Comparison of ENCODE assay signal across 24 mouse cellular contexts in genomic region chr4:25796149-25796548, GRCm38 (mm10). TPM values are rescaled to one million over a fixed set of nuclear protein-coding genes. Genes with fewer than 3 reads are reported as not detected.
DNase-seq lines count a peak whose midpoint lies in the region; ATAC-seq and TF ChIP-seq lines count a peak whose summit lies in the region.
"Had no signal": no experiment of that assay in that cellular context is flagged by ENCODE, and none has a peak within 500 bp of the region (broad histone marks: within the 10 kb centered on the region; RNA-seq: fewer than 3 reads in every experiment).

No protein-coding gene starts in this region.

- H3K36me3 ChIP-seq in forebrain, embryonic 14.5 days (ENCODE audit: control insufficient read depth, insufficient read depth, low read length): no peaks in the 10 kb centered on the region
- H3K36me3 ChIP-seq in forebrain, embryonic 12.5 days (replicated peaks): no peaks in the 10 kb centered on the region
- H3K36me3 ChIP-seq in ES-E14 (ENCODE audit: control insufficient read depth, insufficient read depth, low read length, poor library complexity, severe bottlenecking) (no peaks in the 10 kb centered on the region), myocyte (ENCODE audit: control insufficient read depth, insufficient read depth) (no peaks in the 10 kb centered on the region)
- H3K36me3 ChIP-seq: embryonic facial prominence, embryonic 13.5 days; stomach, embryonic 15.5 days had no signal

- in situ Hi-C loops in ES-E14 (cut with MboI; ENCODE audit: low sequenced_read_pairs in 2 of 2, unreplicated experiment in 2 of 2): no loop called here

- TF ChIP-seq POLR2A in myocyte (IDR thresholded peaks at IDR 0.05; ENCODE audit: insufficient read length, low read depth): no peak

- ATAC-seq in forebrain, embryonic 14.5 days: no peak
- ATAC-seq in forebrain, embryonic 12.5 days (ENCODE audit: low FRiP score): no peak
- ATAC-seq: activated CD4-positive, CD25-positive, alpha-beta regulatory T cell, adult 4 months; CD4-positive, CD25-positive, alpha-beta regulatory T cell, adult 4 months had no signal

- no peak overlapping the region for H3ac ChIP-seq in myocyte (ENCODE audit: control insufficient read depth, insufficient read length)

- H3K79me2 ChIP-seq in myocyte (ENCODE audit: control insufficient read depth, insufficient read depth): no peaks in the 10 kb centered on the region

- H3K27ac ChIP-seq in forebrain, embryonic 14.5 days (ENCODE audit: low read depth, low read length): no peak overlapping the region
- H3K27ac ChIP-seq in forebrain, embryonic 12.5 days: no peak overlapping the region
- H3K27ac ChIP-seq in left cerebral cortex, adult 2 months: no peak overlapping the region
- peak overlapping the region; percentile 71; the same call in 1 of the 2 replicates for H3K27ac ChIP-seq in ES-E14 (ENCODE audit: insufficient read depth, low read depth, low read length, poor library complexity, severe bottlenecking)
- H3K27ac ChIP-seq: embryonic facial prominence, embryonic 13.5 days; liver, embryonic 14.5 days; stomach, embryonic 15.5 days had no signal

- TF ChIP-seq CTCF in left cerebral cortex, adult 2 months (IDR thresholded peaks at IDR 0.05): no peak

- peak overlapping the region; percentile 17; the same call in 1 of the 2 replicates for H3K4me2 ChIP-seq in forebrain, embryonic 14.5 days (ENCODE audit: low read length)
- no peak overlapping the region for H3K4me2 ChIP-seq in forebrain, embryonic 12.5 days
- H3K4me2 ChIP-seq in myocyte (ENCODE audit: low read depth): peak overlapping the region; percentile 24
- H3K4me2 ChIP-seq: embryonic facial prominence, embryonic 13.5 days; stomach, embryonic 15.5 days had no signal

- H3K9me3 ChIP-seq in forebrain, embryonic 14.5 days (replicated peaks; ENCODE audit: control insufficient read depth, low read length): no peaks in the 10 kb centered on the region
- no peaks in the 10 kb centered on the region for H3K9me3 ChIP-seq in forebrain, embryonic 12.5 days
- no peaks in the 10 kb centered on the region for H3K9me3 ChIP-seq in ES-E14 (ENCODE audit: control insufficient read depth, insufficient read depth, low read depth, low read length)
- H3K9me3 ChIP-seq: embryonic facial prominence, embryonic 13.5 days; stomach, embryonic 15.5 days had no signal

- H3K27me3 ChIP-seq in forebrain, embryonic 14.5 days (replicated peaks; ENCODE audit: control insufficient read depth, insufficient read depth, low read length): no peaks in the 10 kb centered on the region
- H3K27me3 ChIP-seq in forebrain, embryonic 12.5 days: no peaks in the 10 kb centered on the region
- H3K27me3 ChIP-seq in myocyte (ENCODE audit: control insufficient read depth, insufficient read depth, insufficient read length): no peaks in the 10 kb centered on the region

- H3K9ac ChIP-seq in forebrain, embryonic 14.5 days (ENCODE audit: low read length): no peak overlapping the region
- no peak overlapping the region for H3K9ac ChIP-seq in forebrain, embryonic 12.5 days
- H3K9ac ChIP-seq in ES-E14 (ENCODE audit: insufficient read depth, low read depth, low read length, poor library complexity, severe bottlenecking): no peak overlapping the region
- H3K9ac ChIP-seq: embryonic facial prominence, embryonic 13.5 days; liver, embryonic 14.5 days; stomach, embryonic 15.5 days had no signal

- peaks cover 10% of the 10 kb centered on the region; the same call in 1 of the 2 replicates for H3K4me1 ChIP-seq in forebrain, embryonic 14.5 days (ENCODE audit: control insufficient read depth, insufficient read depth, low read length)
- H3K4me1 ChIP-seq in forebrain, embryonic 12.5 days: peaks cover 11% of the 10 kb centered on the region
- peaks cover 0 to 27% of the 10 kb centered on the region in 2 experiments; a peak in 2 of 4 replicates for H3K4me1 ChIP-seq in ES-E14 (ENCODE audit: control insufficient read depth in 2 of 2, insufficient read depth in 2 of 2, low read length in 2 of 2, poor library complexity in 1 of 2)

- WGBS in forebrain, embryonic 14.5 days: 42% methylated on average over 3 of the region's 3 CpGs
- WGBS in forebrain, embryonic 12.5 days: 44% methylated on average over 3 of the region's 3 CpGs

- H3K4me3 ChIP-seq in forebrain, embryonic 14.5 days (ENCODE audit: low read depth, low read length): no peak overlapping the region
- H3K4me3 ChIP-seq in forebrain, embryonic 12.5 days (replicated peaks): no peak overlapping the region
- peak overlapping the region; percentile 0; the same call in 1 of the 2 replicates for H3K4me3 ChIP-seq in left cerebral cortex, adult 2 months
- H3K4me3 ChIP-seq in ES-E14 (ENCODE audit: insufficient read depth in 1 of 2, low read depth in 1 of 2, low read length in 2 of 2, poor library complexity in 1 of 2, severe bottlenecking in 1 of 2) (peak overlapping the region in 1 of 2 experiments; percentile 26; a peak in 2 of 4 replicates), myocyte (no peak overlapping the region)
- H3K4me3 ChIP-seq: embryonic facial prominence, embryonic 13.5 days; stomach, embryonic 15.5 days had no signal

- intact Hi-C loops in left cerebral cortex, adult 2 months (cut with DNase I): loop anchor here (5.0 kb wide), 2 partner anchors 54 to 74 kb away; no protein-coding TSS in a partner anchor
- intact Hi-C loops in left cerebral cortex, postnatal 36 days (cut with DNase I): loop anchor here (5.0 to 10.0 kb wide), 2 partner anchors 74 to 549 kb away; partner anchors contain the start of gene Manea

- no peak for DNase-seq in forebrain, embryonic 14.5 days (ENCODE audit: low spot score)
- DNase-seq in left cerebral cortex, adult 2 months (ENCODE audit: extremely low spot score in 1 of 2, low spot score in 2 of 2): no peak
- no peak for DNase-seq in left cerebral cortex, postnatal 36 days (ENCODE audit: low spot score in 2 of 2)
- DNase-seq in ES-E14 (ENCODE audit: low read depth, low spot score): peak; percentile 59
- DNase-seq in ovary, postnatal 36 days (ENCODE audit: low spot score): no peak
- DNase-seq in lung, postnatal 25 days (ENCODE audit: low spot score): no peak
- DNase-seq: adrenal gland, postnatal 36 days; cerebellum, adult 11-12 months; cerebellum, postnatal 14 days; gastrocnemius, postnatal 25 days; kidney, adult 18-20 months; kidney, postnatal 10 days; retina, postnatal 1 day; thymus, adult 18-20 months; thymus, postnatal 4 days had no signal

TF ChIP-seq in ES-E14, 5 proteins besides CTCF, POLR2A, EP300 and RAD21:
- TF ChIP-seq ZC3H11A (IDR thresholded peaks at IDR 0.05; ENCODE audit: borderline replicate concordance, low read depth, low read length): no peak
- peak; percentile 27; the same call in 1 of the 2 replicates for TF ChIP-seq CHD2 (IDR thresholded peaks at IDR 0.05; ENCODE audit: low read depth, low read length)

TF ChIP-seq in myocyte, 11 proteins besides CTCF, POLR2A, EP300 and RAD21:
- TF ChIP-seq SRF (IDR thresholded peaks at IDR 0.05; ENCODE audit: control insufficient read depth, insufficient read length, low read depth) (no peak), REST (IDR thresholded peaks at IDR 0.05; ENCODE audit: insufficient read depth, insufficient read length) (no peak), MYOG (IDR thresholded peaks at IDR 0.05; ENCODE audit: control insufficient read depth in 1 of 3, insufficient read depth in 1 of 3, insufficient read length in 2 of 3, low read depth in 2 of 3) (no peak), TCF12 (IDR thresholded peaks at IDR 0.05; ENCODE audit: insufficient read depth, poor library complexity, severe bottlenecking) (no peak), TCF3 (IDR thresholded peaks at IDR 0.05; ENCODE audit: insufficient read length, low read depth) (no peak), POLR2AphosphoS2 (IDR thresholded peaks at IDR 0.05; ENCODE audit: insufficient read length, low read depth) (no peak), E2F4 (IDR thresholded peaks at IDR 0.05; ENCODE audit: insufficient read depth) (no peak), MAX (IDR thresholded peaks at IDR 0.05; ENCODE audit: low read depth) (no peak), USF1 (IDR thresholded peaks at IDR 0.05; ENCODE audit: low read depth) (no peak), CEBPB (IDR thresholded peaks at IDR 0.05; ENCODE audit: insufficient read depth, poor library complexity, severe bottlenecking) (no peak), MYOD1 (IDR thresholded peaks at IDR 0.05; ENCODE audit: control insufficient read depth in 1 of 3, insufficient read length in 2 of 3, low read depth in 2 of 3) (no peak)

RNA-seq across cellular contexts. Expression of gene Fut9, which starts 3.9 kb away (rescaled TPM):
- polyA plus RNA-seq in forebrain, embryonic 14.5 days (2014; fragmentation: Nextera tagmentation; extraction: Ambion mirVana): 10.6 and 17.3 TPM in 2 replicates
- 11.5 and 13.7 TPM in 2 replicates for polyA plus RNA-seq in forebrain, embryonic 12.5 days (2016; fragmentation: Nextera tagmentation; extraction: Ambion mirVana)
- total RNA-seq in left cerebral cortex, adult 2 months (2021): 10 to 100 TPM; 74.0 to 87.0 TPM
- 10 to 100 TPM; 83.1 to 83.5 TPM for total RNA-seq in left cerebral cortex, postnatal 36 days (2021)
- 4.8 and 8.6 TPM in 2 replicates for total RNA-seq in ES-E14 (2012; rRNA removed)
- 0.18 TPM for polyA plus RNA-seq in myocyte (2012; fragmentation: generic; extraction: Trizol)
- total RNA-seq: gastrocnemius, postnatal 25 days; hematopoietic stem cell, adult 5-6 weeks; megakaryocyte progenitor cell, adult 5-6 weeks had no signal
- polyA plus RNA-seq: CD4-positive, CD25-positive, alpha-beta regulatory T cell, adult 4 months; liver, embryonic 14.5 days had no signal
